Mouse (Mus musculus): ENCODE data around the gene Kpnb1. TPM values are rescaled to one million over a fixed set of nuclear protein-coding genes. Genes with fewer than 3 reads are reported as not detected.

Kpnb1 gene
- polyA plus RNA-seq, 1 experiment from 2014 or later, result 114 TPM

DNA sequence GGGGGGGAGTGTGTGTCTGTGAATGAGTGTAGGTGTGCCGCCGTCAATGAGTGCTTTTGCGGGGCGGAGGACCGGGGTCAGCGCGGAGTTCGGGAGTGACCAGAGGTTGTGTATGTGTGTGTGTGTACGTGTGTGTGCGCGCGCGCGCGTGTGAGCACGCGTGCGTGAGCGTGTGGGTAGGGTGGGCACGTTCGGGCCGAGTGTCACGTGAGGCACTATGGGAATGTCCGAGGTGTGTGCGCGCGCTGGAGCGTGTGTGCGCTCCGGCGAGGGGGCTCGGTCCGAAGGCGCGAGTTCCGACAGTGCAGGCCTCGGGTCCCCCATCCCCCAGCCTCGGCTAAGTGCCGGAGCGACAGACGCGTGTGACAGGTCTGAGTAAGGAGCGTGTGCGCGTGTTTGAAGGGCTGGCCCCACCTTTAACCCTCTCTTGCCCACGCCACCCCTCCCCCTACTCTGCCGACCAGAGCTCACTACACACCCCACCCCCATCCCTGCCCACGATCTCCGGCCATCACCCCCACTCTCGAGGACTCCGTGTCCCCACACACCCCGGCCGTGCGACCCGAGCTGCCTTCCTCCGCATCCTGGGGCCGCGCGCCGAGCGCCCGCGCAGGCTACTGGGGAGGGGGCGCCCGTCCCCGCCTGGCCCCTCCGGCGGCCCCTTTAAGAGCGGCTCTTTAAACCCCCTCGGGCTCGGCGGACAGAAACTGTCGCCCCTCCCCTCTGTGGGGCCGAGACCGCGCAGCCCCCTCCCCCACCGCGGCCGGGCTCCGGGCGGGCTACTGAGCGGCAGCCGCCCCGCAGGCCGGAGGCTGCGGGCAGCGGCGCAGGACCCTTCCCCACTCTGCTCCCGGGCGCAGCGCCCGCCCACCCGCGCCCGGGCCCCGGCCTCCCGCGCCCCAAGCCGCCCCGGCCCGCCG is 37.0 kb downstream of the Kpnb1 start:
- H3K9me3 ChIP-seq (ENCODE audit: control insufficient read depth, low read length), result no peaks in the 10 kb centered on the region
- peaks cover 28% of the 10 kb centered on the region for H3K4me1 ChIP-seq (replicated peaks; ENCODE audit: control insufficient read depth, insufficient read depth, low read length)
- ATAC-seq (replicated peaks; ENCODE audit: low FRiP score) (peak; percentile 80), DNase-seq (ENCODE audit: low spot score) (peak; percentile 92)
- peak overlapping the region; percentile 75 for H3K4me2 ChIP-seq (ENCODE audit: low read depth, low read length, severe bottlenecking)
- peak overlapping the region; percentile 75 for H3K4me3 ChIP-seq (ENCODE audit: low read depth, low read length)
- no peaks in the 10 kb centered on the region for H3K27me3 ChIP-seq (ENCODE audit: control insufficient read depth, insufficient read depth, low read length)
- under 1% methylated on average over 85 of the region's 102 CpGs for WGBS
- H3K36me3 ChIP-seq (ENCODE audit: control insufficient read depth, insufficient read depth, low read length), result no peaks in the 10 kb centered on the region
- H3K9ac ChIP-seq (ENCODE audit: low read length), result peak overlapping the region; percentile 85
- peak overlapping the region; percentile 76 for H3K27ac ChIP-seq (ENCODE audit: low read depth, low read length)

DNA sequence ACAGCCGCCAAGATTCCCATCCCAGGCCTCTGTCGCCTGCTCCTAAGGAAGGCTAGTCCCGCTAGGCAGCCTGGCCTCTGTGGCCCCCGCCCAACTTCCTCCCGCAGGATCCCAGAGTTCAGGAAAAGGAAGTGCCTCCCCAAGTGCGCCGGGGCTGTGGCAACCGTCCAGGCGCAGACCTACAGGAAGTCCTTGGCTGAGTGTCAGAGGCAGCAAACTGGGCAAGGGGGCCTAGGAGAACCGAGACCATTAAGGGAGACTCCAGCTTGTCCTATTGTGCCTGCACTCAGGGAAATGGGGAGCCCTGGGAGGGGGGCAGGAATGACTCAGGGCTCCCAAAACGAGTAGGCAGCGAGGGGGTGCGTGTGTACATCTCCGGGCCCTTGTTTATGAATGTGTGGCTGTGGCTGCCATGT is 37.7 kb downstream of the Kpnb1 start:
- 0 out of 2 replicates have a peak, but pooled peaks have one; percentile 6 for ATAC-seq (replicated peaks; ENCODE audit: low FRiP score)

GRCm38 (mm10) chr11:97149026-97149425 is 38.7 kb downstream of the Kpnb1 start:
- Histone ChIP-seq H3K4me2 (ENCODE audit: low read depth, low read length, severe bottlenecking) (peak overlapping the region; percentile 75; the same call in 1 of the 2 replicates), H3K4me1 (replicated peaks; ENCODE audit: control insufficient read depth, insufficient read depth, low read length) (peaks cover 28% of the 10 kb centered on the region), H3K27ac (ENCODE audit: low read depth, low read length) (no peak overlapping the region), H3K9ac (ENCODE audit: low read length) (no peak overlapping the region), H3K36me3 (ENCODE audit: control insufficient read depth, insufficient read depth, low read length) (no peaks in the 10 kb centered on the region), H3K9me3 (ENCODE audit: control insufficient read depth, low read length) (no peaks in the 10 kb centered on the region), H3K27me3 (ENCODE audit: control insufficient read depth, insufficient read depth, low read length) (no peaks in the 10 kb centered on the region), H3K4me3 (ENCODE audit: low read depth, low read length) (no peak overlapping the region)
- ATAC-seq (replicated peaks; ENCODE audit: low FRiP score) (no peak), DNase-seq (ENCODE audit: low spot score) (no peak)
- 20% methylated on average over 8 of the region's 9 CpGs for WGBS

More for the DNA sequence above, 37.7 kb downstream of the Kpnb1 start:
- DNase-seq (ENCODE audit: low spot score), result peak; percentile 64
- peak overlapping the region; percentile 75 for H3K4me3 ChIP-seq (ENCODE audit: low read depth, low read length)
- no peaks in the 10 kb centered on the region for H3K36me3 ChIP-seq (ENCODE audit: control insufficient read depth, insufficient read depth, low read length)
- peak overlapping the region; percentile 85 for H3K9ac ChIP-seq (ENCODE audit: low read length)
- H3K9me3 ChIP-seq (ENCODE audit: control insufficient read depth, low read length), result no peaks in the 10 kb centered on the region
- no peaks in the 10 kb centered on the region for H3K27me3 ChIP-seq (ENCODE audit: control insufficient read depth, insufficient read depth, low read length)
- peak overlapping the region; percentile 76; the same call in 1 of the 2 replicates for H3K27ac ChIP-seq (ENCODE audit: low read depth, low read length)
- 7% methylated on average over 14 of the region's 14 CpGs for WGBS
- H3K4me1 ChIP-seq (replicated peaks; ENCODE audit: control insufficient read depth, insufficient read depth, low read length), result peaks cover 28% of the 10 kb centered on the region
- peak overlapping the region; percentile 75 for H3K4me2 ChIP-seq (ENCODE audit: low read depth, low read length, severe bottlenecking)

GRCm38 (mm10) chr11:97148591-97148990 is 39.1 kb downstream of the Kpnb1 start:
- no peak overlapping the region for H3K4me3 ChIP-seq (ENCODE audit: low read depth, low read length)
- no peaks in the 10 kb centered on the region for H3K9me3 ChIP-seq (ENCODE audit: control insufficient read depth, low read length)
- H3K36me3 ChIP-seq (ENCODE audit: control insufficient read depth, insufficient read depth, low read length), result no peaks in the 10 kb centered on the region
- 35% methylated on average over 12 of the region's 12 CpGs for WGBS
- peaks cover 28% of the 10 kb centered on the region for H3K4me1 ChIP-seq (replicated peaks; ENCODE audit: control insufficient read depth, insufficient read depth, low read length)
- ATAC-seq (replicated peaks; ENCODE audit: low FRiP score) (no peak), DNase-seq (ENCODE audit: low spot score) (no peak)
- no peak overlapping the region for H3K4me2 ChIP-seq (ENCODE audit: low read depth, low read length, severe bottlenecking)
- H3K9ac ChIP-seq (ENCODE audit: low read length), result no peak overlapping the region
- no peak overlapping the region for H3K27ac ChIP-seq (ENCODE audit: low read depth, low read length)
- H3K27me3 ChIP-seq (ENCODE audit: control insufficient read depth, insufficient read depth, low read length), result no peaks in the 10 kb centered on the region

DNA sequence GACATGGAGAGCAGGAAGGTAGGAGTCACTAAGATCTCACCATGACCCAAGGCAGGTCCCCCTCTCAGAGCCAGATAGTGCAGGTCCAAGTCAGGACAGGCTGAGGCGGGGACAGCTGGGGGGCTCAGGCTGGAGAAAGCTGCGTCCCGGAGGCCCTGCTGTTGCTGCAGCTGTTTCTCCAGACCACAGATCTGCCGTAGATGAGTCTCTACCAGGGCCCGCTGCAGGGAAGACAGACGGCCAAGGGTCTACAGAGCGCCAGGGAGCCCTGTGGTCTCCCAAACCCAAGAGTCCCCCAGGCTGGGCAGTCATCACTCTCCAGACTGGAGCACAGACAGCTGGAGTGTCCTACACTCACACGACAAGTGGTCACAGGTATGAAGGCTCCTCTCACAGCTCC is 40.3 kb downstream of the Kpnb1 start:
- DNase-seq (ENCODE audit: low spot score), result peak; percentile 50
- ATAC-seq (replicated peaks; ENCODE audit: low FRiP score), result no peak
- H3K27me3 ChIP-seq (ENCODE audit: control insufficient read depth, insufficient read depth, low read length), result no peaks in the 10 kb centered on the region
- peaks cover 23% of the 10 kb centered on the region for H3K4me1 ChIP-seq (replicated peaks; ENCODE audit: control insufficient read depth, insufficient read depth, low read length)
- H3K9ac ChIP-seq (ENCODE audit: low read length), result no peak overlapping the region
- H3K9me3 ChIP-seq (ENCODE audit: control insufficient read depth, low read length), result no peaks in the 10 kb centered on the region
- WGBS, result 87% methylated on average over 8 of the region's 8 CpGs
- H3K4me3 ChIP-seq (ENCODE audit: low read depth, low read length), result no peak overlapping the region
- H3K36me3 ChIP-seq (ENCODE audit: control insufficient read depth, insufficient read depth, low read length), result no peaks in the 10 kb centered on the region
- no peak overlapping the region for H3K27ac ChIP-seq (ENCODE audit: low read depth, low read length)
- H3K4me2 ChIP-seq (ENCODE audit: low read depth, low read length, severe bottlenecking), result no peak overlapping the region

GRCm38 (mm10) chr11:97146724-97147123 is 41.0 kb downstream of the Kpnb1 start:
- Histone ChIP-seq H3K27me3 (ENCODE audit: control insufficient read depth, insufficient read depth, low read length) (no peaks in the 10 kb centered on the region), H3K4me1 (replicated peaks; ENCODE audit: control insufficient read depth, insufficient read depth, low read length) (peaks cover 18% of the 10 kb centered on the region), H3K27ac (ENCODE audit: low read depth, low read length) (no peak overlapping the region), H3K36me3 (ENCODE audit: control insufficient read depth, insufficient read depth, low read length) (no peaks in the 10 kb centered on the region), H3K9ac (ENCODE audit: low read length) (no peak overlapping the region), H3K9me3 (ENCODE audit: control insufficient read depth, low read length) (no peaks in the 10 kb centered on the region), H3K4me2 (ENCODE audit: low read depth, low read length, severe bottlenecking) (no peak overlapping the region), H3K4me3 (ENCODE audit: low read depth, low read length) (no peak overlapping the region)
- DNase-seq (ENCODE audit: low spot score) (peak; percentile 91), ATAC-seq (replicated peaks; ENCODE audit: low FRiP score) (no peak)
- WGBS, result 11% methylated on average over 8 of the region's 8 CpGs

GRCm38 (mm10) chr11:97145951-97146350 is 41.7 kb downstream of the Kpnb1 start:
- no peak for DNase-seq (ENCODE audit: low spot score)
- H3K36me3 ChIP-seq (ENCODE audit: control insufficient read depth, insufficient read depth, low read length), result no peaks in the 10 kb centered on the region
- no peak overlapping the region for H3K4me2 ChIP-seq (ENCODE audit: low read depth, low read length, severe bottlenecking)
- peaks cover 18% of the 10 kb centered on the region for H3K4me1 ChIP-seq (replicated peaks; ENCODE audit: control insufficient read depth, insufficient read depth, low read length)
- H3K9me3 ChIP-seq (ENCODE audit: control insufficient read depth, low read length), result no peaks in the 10 kb centered on the region
- H3K27me3 ChIP-seq (ENCODE audit: control insufficient read depth, insufficient read depth, low read length), result no peaks in the 10 kb centered on the region
- no peak overlapping the region for H3K9ac ChIP-seq (ENCODE audit: low read length)
- H3K27ac ChIP-seq (ENCODE audit: low read depth, low read length), result no peak overlapping the region
- H3K4me3 ChIP-seq (ENCODE audit: low read depth, low read length), result no peak overlapping the region
- 86% methylated on average over 9 of the region's 9 CpGs for WGBS
- no peak for ATAC-seq (replicated peaks; ENCODE audit: low FRiP score)

DNA sequence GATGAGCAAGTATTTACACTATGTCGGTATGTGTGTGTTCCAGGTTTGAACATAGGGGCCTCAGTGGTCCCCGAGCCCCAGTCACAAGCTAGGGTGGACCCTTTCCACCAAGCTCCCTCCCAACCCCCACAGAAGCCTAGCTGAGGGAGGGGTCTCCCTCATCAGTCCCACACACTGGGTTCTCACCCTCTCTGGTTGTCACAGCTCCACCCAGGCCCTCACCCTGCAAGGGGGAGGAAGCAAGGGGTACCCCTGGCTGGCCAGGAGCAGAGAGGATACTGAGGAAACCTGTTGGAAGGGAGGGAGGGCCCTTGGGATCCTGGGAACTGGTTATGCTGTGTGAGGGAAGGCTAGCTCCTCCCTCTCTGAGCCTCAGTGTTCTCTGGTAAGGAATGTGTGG is 42.4 kb downstream of the Kpnb1 start:
- H3K4me2 ChIP-seq (ENCODE audit: low read depth, low read length, severe bottlenecking), result no peak overlapping the region
- no peak overlapping the region for H3K27ac ChIP-seq (ENCODE audit: low read depth, low read length)
- no peaks in the 10 kb centered on the region for H3K27me3 ChIP-seq (ENCODE audit: control insufficient read depth, insufficient read depth, low read length)
- ATAC-seq (replicated peaks; ENCODE audit: low FRiP score), result no peak
- no peak overlapping the region for H3K9ac ChIP-seq (ENCODE audit: low read length)
- no peaks in the 10 kb centered on the region for H3K9me3 ChIP-seq (ENCODE audit: control insufficient read depth, low read length)
- H3K4me3 ChIP-seq (ENCODE audit: low read depth, low read length), result no peak overlapping the region
- 85% methylated on average over 2 of the region's 2 CpGs for whole genome bisulfite sequencing
- H3K36me3 ChIP-seq (ENCODE audit: control insufficient read depth, insufficient read depth, low read length), result no peaks in the 10 kb centered on the region
- DNase-seq (ENCODE audit: low spot score), result peak; percentile 50
- peaks cover 18% of the 10 kb centered on the region for H3K4me1 ChIP-seq (replicated peaks; ENCODE audit: control insufficient read depth, insufficient read depth, low read length)

Measured in forebrain, embryonic 11.5 days (tissue).